Mouse (Mus musculus) liver, postnatal 0 days (tissue): ENCODE data around the gene Atp6v1g2.

Source experiments
- CTCF ChIP-seq: sonication (generic); IDR thresholded peaks from 2 replicates; pipeline ENCODE4 v1.5.1; 2016; ENCODE audit warnings: antibody characterized with exemption, low read depth
- EP300 ChIP-seq: IDR thresholded peaks from 2 replicates; pipeline ENCODE4 v1.6.1; 2016; ENCODE audit warnings: antibody characterized with exemption, low read depth, mild to moderate bottlenecking

- TF ChIP-seq CTCF (no peak), EP300 (no peak)
Measured at GRCm38 (mm10) chr17:35213071-35213470, 20.4 kb upstream of the Atp6v1g2 start.
